Mouse (Mus musculus): ENCODE measurements around the gene Sh3pxd2a.

Sh3pxd2a gene

DNA sequence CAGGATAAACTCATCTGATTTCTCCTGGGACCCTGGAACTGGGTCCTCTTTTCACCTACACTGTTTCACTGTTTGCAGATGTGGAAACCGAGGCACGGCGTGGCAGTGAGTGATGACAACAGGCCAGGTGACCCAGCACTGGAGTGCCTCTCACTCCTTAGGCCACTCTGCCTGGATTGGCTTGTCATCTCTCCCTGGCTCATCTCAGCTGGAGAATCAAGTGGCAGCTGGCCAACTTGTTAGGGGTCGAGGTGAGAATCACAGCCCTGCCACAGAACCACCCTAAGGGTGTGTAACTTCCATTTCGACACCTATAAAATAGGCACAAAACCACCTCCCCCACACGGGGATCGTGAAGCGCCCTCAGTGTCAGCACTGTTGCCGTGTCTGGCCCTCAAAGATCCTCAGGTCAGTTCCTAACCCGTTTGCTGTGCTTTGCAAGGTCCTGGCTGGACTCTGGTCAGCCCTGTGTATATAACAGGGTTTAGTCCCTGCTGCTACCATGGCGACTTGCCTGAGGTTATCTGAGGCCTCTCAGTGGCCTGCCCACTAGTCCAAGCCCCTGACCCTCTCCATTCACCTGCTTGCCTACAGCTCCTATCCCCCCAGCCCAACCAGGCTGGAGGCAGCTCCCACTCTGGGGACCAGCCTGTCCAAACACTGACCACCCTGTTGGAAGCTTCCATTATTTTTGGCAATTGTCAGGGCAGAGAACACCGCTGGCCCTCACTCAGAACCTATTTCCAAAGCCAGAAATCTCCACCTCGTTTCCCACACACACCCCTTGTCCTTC lies 6.3 kb downstream of the Sh3pxd2a start:
- in situ Hi-C loops (cut with MboI, MseI): loop anchor here (10.0 kb wide), 1 partner anchor 1413 kb away; the partner anchor contains the start of genes Ldb1 and Pprc1

- in situ Hi-C loops (cut with MboI, MseI): loop anchor here (10.0 kb wide), 1 partner anchor 1411 kb away; the partner anchor contains the start of genes Ldb1 and Pprc1
Measured at GRCm38 (mm10) chr19:47456021-47456420, 8.2 kb downstream of the Sh3pxd2a start.

GRCm38 (mm10) chr19:47455001-47455755 lies 9.0 kb downstream of the Sh3pxd2a start:
- in situ Hi-C loops (cut with MboI, MseI): loop anchor here (10.0 kb wide), 1 partner anchor 1410 kb away; the partner anchor contains the start of genes Ldb1 and Pprc1

GRCm38 (mm10) chr19:47454167-47455000 lies 9.8 kb downstream of the Sh3pxd2a start:
- in situ Hi-C loops (cut with MboI, MseI): loop anchor here (10.0 kb wide), 1 partner anchor 1410 kb away; the partner anchor contains the start of genes Ldb1 and Pprc1

GRCm38 (mm10) chr19:47453352-47453751 lies 10.8 kb downstream of the Sh3pxd2a start:
- in situ Hi-C loops (cut with MboI, MseI): loop anchor here (10.0 kb wide), 1 partner anchor 1409 kb away; the partner anchor contains the start of genes Ldb1 and Pprc1

DNA sequence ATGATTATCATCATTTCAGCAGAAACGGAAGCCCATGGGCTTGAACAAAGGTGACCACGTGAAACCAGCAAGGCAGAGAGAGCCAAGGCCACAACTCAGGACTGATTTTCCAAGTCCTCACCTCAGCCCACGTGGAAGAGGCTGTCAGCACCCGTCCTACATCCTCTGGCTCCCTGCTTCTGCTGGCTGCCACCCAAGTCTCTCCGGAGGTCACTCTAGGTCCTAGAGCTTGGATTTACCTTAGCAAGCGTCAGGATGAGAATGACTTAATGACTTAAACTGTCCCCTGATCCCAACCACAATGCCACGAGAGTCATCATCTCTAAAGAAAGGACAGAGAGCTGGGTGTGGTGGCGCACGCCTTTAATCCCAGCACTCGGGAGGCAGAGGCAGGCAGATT lies 11.5 kb downstream of the Sh3pxd2a start:
- in situ Hi-C loops (cut with MboI, MseI): loop anchor here (10.0 kb wide), 1 partner anchor 1408 kb away; the partner anchor contains the start of genes Ldb1 and Pprc1

DNA sequence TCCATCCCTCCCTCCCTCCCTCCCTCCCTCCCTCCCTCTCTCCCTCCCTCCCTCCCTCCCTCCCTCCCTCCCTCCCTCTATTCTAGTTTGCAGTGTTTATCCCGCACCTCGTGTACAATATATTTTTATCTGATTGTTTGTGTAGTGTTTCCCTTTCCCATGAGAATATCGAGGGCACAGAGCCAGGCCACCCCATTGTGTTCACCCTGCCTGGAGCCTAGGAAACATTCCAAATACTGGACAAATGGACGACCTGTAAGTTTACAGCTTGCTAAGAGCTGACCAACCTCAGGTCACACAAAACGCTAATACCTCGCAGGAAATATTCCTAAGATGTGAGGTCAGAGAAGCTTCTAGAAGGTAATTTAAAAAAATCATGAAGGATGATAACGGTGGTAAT lies 12.0 kb downstream of the Sh3pxd2a start:
- in situ Hi-C loops (cut with MboI, MseI): loop anchor here (10.0 kb wide), 1 partner anchor 1407 kb away; the partner anchor contains the start of genes Ldb1 and Pprc1

GRCm38 (mm10) chr19:47451476-47452113 lies 12.6 kb downstream of the Sh3pxd2a start:
- in situ Hi-C loops (cut with MboI, MseI): loop anchor here (10.0 kb wide), 1 partner anchor 1407 kb away; the partner anchor contains the start of genes Ldb1 and Pprc1

- in situ Hi-C loops (cut with MboI, MseI): loop anchor here (10.0 kb wide), 1 partner anchor 1406 kb away; the partner anchor contains the start of genes Ldb1 and Pprc1
Measured at GRCm38 (mm10) chr19:47450261-47451137, 13.7 kb downstream of the Sh3pxd2a start.

GRCm38 (mm10) chr19:47449513-47450227 lies 14.5 kb downstream of the Sh3pxd2a start:
- in situ Hi-C loops (cut with MboI, MseI): loop anchor here (10.0 kb wide), 1 partner anchor 1405 kb away; the partner anchor contains the start of genes Ldb1 and Pprc1

DNA sequence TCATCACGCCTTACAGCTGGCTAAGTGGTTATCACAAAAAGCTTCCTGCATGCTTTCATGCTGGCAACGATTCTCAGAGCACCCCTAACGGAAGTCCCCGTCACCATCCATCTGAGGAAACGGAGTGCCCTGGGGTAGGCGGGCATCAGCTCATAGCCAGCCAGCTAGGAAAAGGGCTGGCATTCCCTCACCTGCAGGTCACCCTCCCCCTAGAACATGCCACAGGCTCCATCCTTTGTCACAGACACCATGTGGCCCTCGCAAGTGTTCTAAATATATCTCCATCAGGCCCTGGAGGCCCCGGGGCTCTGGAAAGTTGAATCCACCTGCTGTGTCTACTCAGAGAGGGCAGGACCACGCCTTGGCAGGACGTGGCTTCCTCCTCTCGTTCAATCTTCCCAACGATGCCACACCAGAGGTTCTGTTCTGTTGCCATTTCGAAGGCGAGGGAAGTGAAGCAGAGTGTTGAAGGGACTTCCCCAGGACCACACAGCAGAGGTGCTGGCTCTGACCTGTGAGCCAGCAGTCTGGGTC lies 15.5 kb downstream of the Sh3pxd2a start:
- in situ Hi-C loops (cut with MboI, MseI): no loop called here

DNA sequence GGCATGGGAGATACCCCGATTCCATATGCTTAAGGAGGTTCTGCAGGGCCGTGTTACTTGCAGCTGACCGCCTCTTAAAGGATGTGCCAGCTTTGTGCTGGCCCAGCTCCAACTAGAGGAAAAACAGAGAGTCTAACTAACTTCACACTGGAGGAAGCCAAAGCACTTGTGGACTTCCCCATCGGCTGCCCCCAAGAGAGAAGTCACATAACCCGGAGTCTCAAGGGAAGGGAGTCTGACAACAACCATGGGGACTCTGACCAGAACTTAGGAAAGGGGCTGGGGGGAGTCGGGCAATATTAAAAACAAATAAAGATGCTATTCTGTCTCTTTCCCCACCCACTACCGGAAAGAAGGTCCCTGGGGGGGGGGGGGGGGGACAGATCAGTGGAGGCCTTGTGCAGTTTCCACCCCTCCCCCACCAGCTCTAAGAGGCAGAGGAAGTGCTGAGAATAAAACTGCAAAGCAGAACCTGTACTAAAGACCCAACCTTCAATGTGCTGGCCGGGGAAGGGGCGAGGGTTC lies 17.3 kb downstream of the Sh3pxd2a start:
- in situ Hi-C loops (cut with MboI, MseI): no loop called here

DNA sequence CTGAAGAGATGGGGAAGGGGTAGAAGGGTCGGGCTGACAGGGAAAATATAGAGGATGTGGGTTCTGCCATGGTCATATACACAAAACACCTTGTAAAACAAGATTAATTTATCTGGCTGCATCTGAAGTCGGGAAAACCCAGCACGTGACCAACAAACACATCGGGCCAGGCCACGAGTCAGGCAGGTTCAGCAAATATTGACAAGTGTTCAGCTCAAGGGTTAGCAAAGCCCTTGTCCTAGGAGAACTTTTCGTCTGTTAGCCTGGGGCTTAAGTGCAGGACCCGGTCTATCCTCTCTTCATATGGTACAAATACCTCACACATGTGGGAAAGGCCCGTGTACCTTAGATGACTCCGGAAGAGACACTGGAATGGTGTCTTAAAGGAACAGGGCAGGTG lies 18.1 kb downstream of the Sh3pxd2a start:
- in situ Hi-C loops (cut with MboI, MseI): no loop called here

- in situ Hi-C loops (cut with MboI, MseI): no loop called here
Measured at GRCm38 (mm10) chr19:47445726-47446125, 18.5 kb downstream of the Sh3pxd2a start.

- in situ Hi-C loops (cut with MboI, MseI): no loop called here
Measured at GRCm38 (mm10) chr19:47444488-47444887, 19.7 kb downstream of the Sh3pxd2a start.

DNA sequence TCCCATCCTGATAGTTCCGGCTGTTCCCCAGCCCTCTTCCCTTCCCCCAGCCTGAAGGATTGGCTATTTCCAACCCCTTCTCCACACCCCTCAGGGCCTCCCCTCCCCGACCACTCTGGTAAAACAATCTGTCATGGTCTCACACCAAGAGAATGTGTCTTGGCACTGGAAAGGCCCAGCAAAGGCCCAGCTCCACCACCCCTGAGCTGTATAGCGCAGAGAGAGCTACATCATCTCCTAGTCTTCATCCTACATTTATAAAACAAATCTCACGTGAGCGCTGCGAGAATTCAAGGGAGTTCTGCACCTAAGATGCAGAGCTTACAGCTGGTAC lies 21.9 kb downstream of the Sh3pxd2a start:
- in situ Hi-C loops (cut with MboI, MseI): no loop called here

GRCm38 (mm10) chr19:47441541-47442293 lies 22.5 kb downstream of the Sh3pxd2a start:
- in situ Hi-C loops (cut with MboI, MseI): no loop called here

GRCm38 (mm10) chr19:47440967-47441366 lies 23.2 kb downstream of the Sh3pxd2a start:
- in situ Hi-C loops (cut with MboI, MseI): no loop called here

Data from T-helper 1 cell (primary cell).